Mouse (Mus musculus): Measurements from ENCODE around the gene Slc7a10. TPM values are rescaled to one million over a fixed set of nuclear protein-coding genes. Genes with fewer than 3 reads are reported as not detected.
"Not testable (repeated sequence)": the region's sequence is repeated elsewhere in the genome, so short reads cannot be mapped to it uniquely, and the experiment has no call there.

Gene Slc7a10
- polyA plus RNA-seq, 1 experiment from 2014 or later, result 0.28 TPM

GRCm38 (mm10) chr7:35232796-35233455 lies 46.7 kb downstream of the Slc7a10 start:
- H3K4me3 ChIP-seq (replicated peaks; ENCODE audit: low read depth, low read length), result no peak overlapping the region
- H3K4me2 ChIP-seq (ENCODE audit: low read length), result no peak overlapping the region
- DNase-seq (ENCODE audit: low spot score), result peak; percentile 71
- H3K9ac ChIP-seq (ENCODE audit: low read depth, low read length), result no peak overlapping the region
- no peaks in the 10 kb centered on the region for H3K9me3 ChIP-seq (replicated peaks; ENCODE audit: low read length)
- H3K27ac ChIP-seq, result no peak overlapping the region
- no peaks in the 10 kb centered on the region for H3K4me1 ChIP-seq (replicated peaks; ENCODE audit: insufficient read depth, low read length)
- no peak for TF ChIP-seq CTCF (IDR thresholded peaks at IDR 0.05; ENCODE audit: low read depth)
- H3K36me3 ChIP-seq (ENCODE audit: insufficient read depth, low read length), result no peaks in the 10 kb centered on the region
- ATAC-seq (replicated peaks; ENCODE audit: low FRiP score, low read depth), result peak; percentile 18; the same call in 1 of the 2 replicates
- no peaks in the 10 kb centered on the region for H3K27me3 ChIP-seq (ENCODE audit: insufficient read depth, low read length)
- WGBS, result 39% methylated on average over 13 of the region's 13 CpGs

- Histone ChIP-seq H3K9ac (ENCODE audit: low read depth, low read length) (no peak overlapping the region), H3K4me3 (replicated peaks; ENCODE audit: low read depth, low read length) (peak overlapping the region; percentile 55), H3K4me2 (ENCODE audit: low read length) (peak overlapping the region; percentile 56), H3K27ac (peak overlapping the region; percentile 95; the same call in 1 of the 2 replicates), H3K4me1 (replicated peaks; ENCODE audit: insufficient read depth, low read length) (no peaks in the 10 kb centered on the region), H3K36me3 (ENCODE audit: insufficient read depth, low read length) (no peaks in the 10 kb centered on the region), H3K27me3 (ENCODE audit: insufficient read depth, low read length) (no peaks in the 10 kb centered on the region), H3K9me3 (replicated peaks; ENCODE audit: low read length) (no peaks in the 10 kb centered on the region)
- ATAC-seq (replicated peaks; ENCODE audit: low FRiP score, low read depth) (no peak), DNase-seq (ENCODE audit: low spot score) (no peak)
- TF ChIP-seq CTCF (IDR thresholded peaks at IDR 0.05; ENCODE audit: low read depth), result no peak
- WGBS, result 50% methylated on average over 12 of the region's 12 CpGs
These were observed 47.7 kb downstream of the Slc7a10 start for GRCm38 (mm10) chr7:35233861-35234260.

DNA sequence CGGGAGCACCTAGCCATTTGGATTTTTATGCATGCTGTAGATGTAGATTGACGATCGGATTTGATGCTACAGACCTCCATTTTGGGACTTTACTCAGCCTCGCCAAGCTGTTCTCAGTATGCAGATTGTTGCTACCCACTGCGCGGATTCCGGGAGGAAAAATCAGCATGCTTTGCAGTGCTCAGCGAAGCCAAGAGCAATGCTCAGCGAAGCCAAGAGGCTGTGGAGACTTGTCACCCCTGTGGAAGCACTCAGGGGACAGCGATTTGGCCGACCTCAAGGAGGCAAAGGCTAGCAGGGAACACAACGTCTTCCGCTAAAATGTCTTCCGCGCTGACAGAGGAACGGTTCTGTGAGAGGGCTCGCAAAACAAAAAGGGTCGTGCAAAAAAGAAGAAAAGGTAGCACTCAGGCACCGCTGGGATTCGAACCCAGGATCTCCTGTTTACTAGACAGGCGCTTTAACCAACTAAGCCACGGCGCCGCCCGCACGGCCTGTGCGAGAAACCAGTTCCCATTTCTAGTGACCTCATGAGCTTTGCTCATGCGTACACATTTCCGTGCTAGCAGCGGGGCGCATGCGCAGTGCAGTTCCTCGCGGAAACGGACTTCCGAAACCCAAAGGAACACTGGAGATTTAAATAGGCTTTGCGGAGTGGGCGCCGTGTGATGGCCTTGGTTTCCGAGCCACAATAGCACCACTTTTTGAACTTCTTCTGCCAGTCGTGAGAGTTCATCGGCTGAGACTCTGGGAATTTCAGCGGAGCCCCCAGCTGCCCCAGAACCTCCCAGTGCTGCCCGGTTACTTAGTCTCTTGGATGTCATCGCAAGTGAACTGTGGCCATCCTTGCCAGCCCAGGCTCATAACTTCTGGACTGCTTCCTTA lies 48.4 kb downstream of the Slc7a10 start:
- H3K36me3 ChIP-seq (ENCODE audit: insufficient read depth, low read length), result no peaks in the 10 kb centered on the region
- H3K4me2 ChIP-seq (ENCODE audit: low read length), result peak overlapping the region; percentile 56
- WGBS, result under 1% methylated on average over 45 of the region's 45 CpGs
- no peaks in the 10 kb centered on the region for H3K9me3 ChIP-seq (replicated peaks; ENCODE audit: low read length)
- H3K4me3 ChIP-seq (replicated peaks; ENCODE audit: low read depth, low read length), result peak overlapping the region; percentile 55
- no peaks in the 10 kb centered on the region for H3K4me1 ChIP-seq (replicated peaks; ENCODE audit: insufficient read depth, low read length)
- peak; percentile 94 for ATAC-seq (replicated peaks; ENCODE audit: low FRiP score, low read depth)
- peak; percentile 97 for DNase-seq (ENCODE audit: low spot score)
- peak overlapping the region; percentile 68; the same call in 1 of the 2 replicates for H3K9ac ChIP-seq (ENCODE audit: low read depth, low read length)
- TF ChIP-seq CTCF (IDR thresholded peaks at IDR 0.05; ENCODE audit: low read depth), result no peak
- H3K27ac ChIP-seq, result peak overlapping the region; percentile 95
- no peaks in the 10 kb centered on the region for H3K27me3 ChIP-seq (ENCODE audit: insufficient read depth, low read length)

DNA sequence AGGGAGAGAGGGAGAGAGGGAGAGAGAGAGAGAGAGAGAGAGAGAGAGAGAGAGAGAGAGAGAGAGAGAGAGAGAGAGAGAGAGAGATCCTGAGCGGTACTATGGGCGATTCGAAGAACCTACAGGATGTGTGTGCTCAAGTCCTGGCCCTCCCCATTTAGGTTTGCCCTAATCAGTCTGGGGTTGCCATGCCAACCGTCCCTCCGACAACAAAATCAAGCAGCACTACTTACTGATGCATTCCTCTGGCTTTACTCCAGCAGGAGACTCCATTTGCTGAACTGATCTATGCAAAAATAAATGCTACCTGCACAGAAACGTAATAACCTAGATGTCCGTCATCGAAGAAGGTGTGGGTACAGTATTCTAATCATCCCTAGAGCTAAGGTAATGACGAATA lies 49.1 kb downstream of the Slc7a10 start:
- Histone ChIP-seq H3K4me1 (replicated peaks; ENCODE audit: insufficient read depth, low read length) (no peaks in the 10 kb centered on the region), H3K9ac (ENCODE audit: low read depth, low read length) (0 out of 2 replicates have a peak overlapping the region, but pooled peaks have one; percentile 68), H3K27me3 (ENCODE audit: insufficient read depth, low read length) (no peaks in the 10 kb centered on the region), H3K4me2 (ENCODE audit: low read length) (peak overlapping the region; percentile 52), H3K36me3 (ENCODE audit: insufficient read depth, low read length) (no peaks in the 10 kb centered on the region), H3K27ac (0 out of 2 replicates have a peak overlapping the region, but pooled peaks have one; percentile 62), H3K9me3 (replicated peaks; ENCODE audit: low read length) (no peaks in the 10 kb centered on the region), H3K4me3 (replicated peaks; ENCODE audit: low read depth, low read length) (peak overlapping the region; percentile 55)
- ATAC-seq (replicated peaks; ENCODE audit: low FRiP score, low read depth) (peak; percentile 76), DNase-seq (ENCODE audit: low spot score) (peak; percentile 81)
- 19% methylated on average over 9 of the region's 9 CpGs for WGBS
- TF ChIP-seq CTCF (IDR thresholded peaks at IDR 0.05; ENCODE audit: low read depth), result no peak

- H3K9me3 ChIP-seq (replicated peaks; ENCODE audit: low read length); H3K4me3 ChIP-seq (replicated peaks; ENCODE audit: low read depth, low read length); H3K27me3 ChIP-seq (ENCODE audit: insufficient read depth, low read length); H3K4me2 ChIP-seq (ENCODE audit: low read length); ATAC-seq (replicated peaks; ENCODE audit: low FRiP score, low read depth); DNase-seq (ENCODE audit: low spot score); H3K4me1 ChIP-seq (replicated peaks; ENCODE audit: insufficient read depth, low read length); H3K27ac ChIP-seq; H3K36me3 ChIP-seq (ENCODE audit: insufficient read depth, low read length); H3K9ac ChIP-seq (ENCODE audit: low read depth, low read length): not testable (repeated sequence)
- 70% methylated on average over 2 of the region's 3 CpGs for WGBS
These were observed 51.8 kb downstream of the Slc7a10 start for GRCm38 (mm10) chr7:35237935-35238334.

Other genes starting within 250 kb of the Slc7a10 start
- gene Cebpg, start 129.8 kb upstream of the Slc7a10 start, polyA plus RNA-seq (2015; fragmentation: Nextera tagmentation; extraction: Ambion mirVana), result 30.8 and 32.4 TPM in 2 replicates
- 1.9 and 2.3 TPM in 2 replicates for gene Cebpa, start 67.1 kb upstream of the Slc7a10 start, polyA plus RNA-seq (2015; fragmentation: Nextera tagmentation; extraction: Ambion mirVana)
- gene Lrp3, start 29.1 kb downstream of the Slc7a10 start, polyA plus RNA-seq (2015; fragmentation: Nextera tagmentation; extraction: Ambion mirVana), result 3.7 and 4.1 TPM in 2 replicates
- gene Gpatch1, start 132.1 kb downstream of the Slc7a10 start, polyA plus RNA-seq (2015; fragmentation: Nextera tagmentation; extraction: Ambion mirVana), result 17.0 and 17.6 TPM in 2 replicates
- gene Rhpn2, start 147.8 kb downstream of the Slc7a10 start, polyA plus RNA-seq (2015; fragmentation: Nextera tagmentation; extraction: Ambion mirVana), result 14.6 and 15.1 TPM in 2 replicates
- 14.3 and 15.4 TPM in 2 replicates for gene Faap24, start 210.5 kb downstream of the Slc7a10 start, polyA plus RNA-seq (2015; fragmentation: Nextera tagmentation; extraction: Ambion mirVana)
- gene Cep89, start 210.7 kb downstream of the Slc7a10 start, polyA plus RNA-seq (2015; fragmentation: Nextera tagmentation; extraction: Ambion mirVana), result 32.2 and 34.1 TPM in 2 replicates